Mouse (Mus musculus) urinary bladder, postnatal 36 days (tissue): ENCODE data around the gene Adam19.
"Not testable (repeated sequence)": the region's sequence is repeated elsewhere in the genome, so short reads cannot be mapped to it uniquely, and the experiment has no call there.

Source experiments
- DNase-seq, 2 experiments: peaks; one replicate each; pipeline ENCODE4 v3.0.0; 2022; ENCODE audit warnings: low spot score in 2 of 2, mixed read lengths in 1 of 2

Gene Adam19

DNA sequence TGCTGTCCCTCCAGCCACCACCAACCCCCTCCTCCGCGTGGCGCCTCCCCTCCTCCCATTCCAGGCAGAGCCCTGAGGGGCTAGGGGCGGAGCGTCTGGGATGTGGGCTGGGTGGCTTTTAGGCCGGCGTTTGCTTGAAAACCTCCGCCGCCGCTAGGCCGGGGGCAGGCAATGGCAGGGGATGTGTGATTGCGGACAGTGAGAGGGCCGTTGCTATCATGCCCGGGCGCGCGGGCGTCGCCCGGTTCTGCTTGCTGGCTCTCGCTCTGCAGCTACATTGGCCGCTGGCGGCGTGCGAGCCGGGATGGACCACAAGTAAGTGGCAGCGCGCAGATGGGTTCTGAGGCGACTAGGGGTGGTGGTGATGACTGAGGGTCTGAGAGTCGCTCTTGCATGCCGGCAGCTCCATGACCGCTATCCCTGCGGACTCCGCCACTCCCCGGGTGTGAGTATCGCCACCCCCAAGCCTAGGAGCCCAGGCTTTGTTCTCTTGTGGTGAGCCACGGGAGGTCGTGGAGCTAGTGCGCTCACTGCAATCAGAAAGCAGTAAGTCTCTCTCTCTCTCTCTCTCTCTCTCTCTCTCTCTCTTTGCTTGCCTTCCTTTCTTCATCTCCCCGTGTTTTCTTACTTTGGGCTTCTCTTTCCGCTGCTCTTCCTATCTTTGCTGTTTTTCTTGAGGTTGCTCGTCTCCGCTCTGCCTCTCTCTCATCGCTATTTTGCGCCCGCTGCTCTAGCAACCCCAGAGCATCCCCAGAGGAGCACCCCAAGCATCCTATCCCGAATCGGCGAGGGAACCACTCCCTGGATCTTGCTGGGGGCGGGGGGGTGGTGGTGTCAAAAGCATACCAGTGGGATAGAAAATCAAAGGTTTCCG, at the start of gene Adam19:
TSS of gene Adam19 (plus strand) at position 97 of the 874 bp plus-strand sequence.
- DNase-seq, result peak; percentile 43 to 55

DNA sequence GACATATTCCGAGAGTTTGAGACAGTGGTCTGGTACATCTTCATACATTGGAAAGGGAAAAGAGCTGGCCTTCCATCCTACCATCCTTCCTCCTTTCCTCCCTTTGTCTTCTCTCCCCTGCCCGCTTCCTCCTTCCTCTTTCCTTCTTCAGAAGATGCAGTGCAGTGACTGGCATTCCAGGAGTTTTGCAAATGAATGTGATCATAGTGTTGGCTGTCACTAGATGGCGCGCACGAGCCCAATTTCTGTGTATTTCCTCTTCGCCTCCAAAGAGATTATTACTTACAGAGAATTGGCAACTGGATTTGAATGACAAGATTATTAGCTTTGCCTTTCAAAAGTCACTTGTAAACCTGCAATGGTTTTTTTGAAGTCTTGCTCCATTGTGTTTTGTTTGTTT, 39.7 kb upstream of the Adam19 start:
- peak; percentile 52 to 60 for DNase-seq

DNA sequence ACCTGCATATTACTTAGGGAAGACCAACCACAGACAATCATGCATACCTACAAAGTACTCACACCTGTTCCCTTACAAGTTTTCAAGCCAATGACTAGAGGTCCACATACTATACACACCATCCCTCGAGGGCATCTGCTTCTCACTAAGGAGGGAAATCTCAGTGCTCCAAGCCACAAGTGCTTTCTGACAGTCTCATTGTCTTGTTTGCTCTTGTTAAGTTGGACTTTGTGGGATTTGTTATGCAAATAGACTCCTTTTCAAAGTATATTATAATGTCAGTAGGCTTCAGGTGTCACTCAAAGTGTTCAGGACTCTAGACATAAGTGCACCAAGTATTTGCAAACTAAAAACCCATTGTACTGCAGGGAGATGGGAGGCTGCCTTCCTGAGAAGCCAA, 35.5 kb upstream of the Adam19 start:
- no peak for DNase-seq

DNA sequence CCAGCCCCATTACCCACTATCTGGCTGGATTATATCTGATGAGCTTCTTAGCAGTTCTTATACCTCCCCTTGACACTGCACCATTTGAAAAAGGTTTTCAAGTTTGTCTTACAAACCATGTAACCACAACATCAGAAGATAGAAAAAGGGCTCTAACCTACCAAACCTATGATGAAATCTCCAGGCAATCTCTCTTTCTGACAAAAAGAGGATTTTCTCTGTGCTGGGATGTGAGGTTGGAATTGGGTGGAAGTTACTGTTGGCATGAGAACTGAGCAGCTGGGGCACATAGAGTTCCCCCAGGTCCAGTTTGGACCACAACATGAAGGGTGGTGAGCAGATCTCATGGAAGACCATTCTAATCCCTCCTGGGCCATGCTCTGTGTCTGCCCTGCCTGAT, 33.9 kb upstream of the Adam19 start:
- no peak for DNase-seq

- no peak for DNase-seq
Measured at GRCm38 (mm10) chr11:46022983-46023382, 32.8 kb upstream of the Adam19 start.

- DNase-seq, result no peak
Measured at GRCm38 (mm10) chr11:46025962-46026392, 29.8 kb upstream of the Adam19 start.

DNA sequence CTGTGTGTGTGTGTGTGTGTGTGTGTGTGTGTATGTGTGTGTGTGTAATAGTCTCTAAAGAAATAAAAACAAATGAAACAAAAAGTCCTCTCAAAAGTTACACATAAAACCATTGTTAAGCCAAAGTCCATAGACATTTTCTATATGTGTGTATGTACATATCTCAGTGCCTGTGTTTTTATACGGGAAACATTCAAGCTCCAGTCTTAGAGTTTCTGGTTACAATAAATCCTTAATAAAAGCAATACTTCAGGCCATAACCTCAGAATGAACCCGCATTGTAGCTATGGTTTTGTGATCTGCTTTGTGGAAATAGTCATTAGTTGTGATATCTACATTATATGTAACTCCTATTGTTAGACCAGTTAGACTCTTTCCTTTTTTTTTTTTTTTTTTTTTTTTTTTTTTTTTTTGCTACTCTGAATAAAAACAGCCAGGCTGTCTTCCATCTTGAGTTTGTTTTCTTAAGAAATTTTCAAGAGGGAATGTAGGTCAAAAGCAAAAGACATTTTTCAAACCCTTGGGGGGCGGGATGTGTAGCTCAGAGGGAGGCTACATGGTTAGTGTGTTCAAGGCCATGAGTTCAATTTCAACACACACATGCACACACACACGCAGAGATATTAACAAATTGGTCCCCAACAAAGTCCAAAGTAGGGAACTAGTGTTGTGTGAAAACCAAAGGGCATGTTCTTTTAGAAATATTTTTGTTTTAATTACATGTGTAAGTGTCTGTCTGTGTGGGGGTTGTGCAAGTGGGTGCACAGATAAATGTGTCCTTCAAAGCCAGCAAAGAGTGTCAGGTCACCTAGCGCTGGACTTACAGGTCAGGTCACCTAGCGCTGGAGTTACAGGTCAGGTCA, 27.6 kb upstream of the Adam19 start:
- no peak for DNase-seq

GRCm38 (mm10) chr11:46029485-46029884, 26.3 kb upstream of the Adam19 start:
- DNase-seq, result no peak

GRCm38 (mm10) chr11:46030026-46030425, 25.8 kb upstream of the Adam19 start:
- no peak for DNase-seq

DNA sequence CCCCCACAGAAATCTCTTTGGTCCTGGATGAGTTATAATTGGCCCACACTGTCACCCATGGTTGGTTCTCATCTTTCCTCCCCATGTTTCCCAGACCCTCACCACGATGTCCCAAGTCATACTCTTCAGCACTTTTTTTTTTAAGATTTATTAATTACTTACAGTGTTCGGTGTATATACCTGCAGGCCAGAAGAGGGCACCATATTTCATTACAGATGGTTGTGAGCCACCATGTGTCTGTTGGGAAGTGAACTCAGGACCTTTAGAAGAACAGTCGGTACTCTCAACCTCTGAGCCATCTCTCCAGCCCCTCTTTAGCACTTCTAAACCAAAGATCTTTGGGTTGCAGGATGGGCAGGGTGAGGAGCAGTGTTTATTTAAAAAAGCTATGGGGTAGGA, 24.3 kb upstream of the Adam19 start:
- no peak for DNase-seq

DNA sequence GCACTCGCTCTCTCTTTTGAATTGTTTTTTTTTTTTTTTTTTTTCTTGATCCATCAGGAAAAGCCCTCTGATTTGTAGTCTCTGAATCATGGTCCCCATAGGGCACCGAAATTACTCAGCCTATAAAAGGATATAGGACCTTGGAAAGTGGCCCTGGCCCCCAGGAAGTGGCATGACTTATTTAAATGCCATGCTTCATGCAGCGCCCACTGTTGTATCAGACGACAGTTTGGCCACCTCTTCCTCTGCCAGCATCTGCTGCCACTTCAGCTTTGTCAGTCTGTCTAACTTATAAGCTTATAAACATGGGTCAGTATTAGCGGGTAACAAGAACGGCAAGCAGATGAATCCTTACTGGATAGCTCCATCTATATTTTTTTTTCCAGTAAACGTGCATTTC, 22.8 kb upstream of the Adam19 start:
- DNase-seq, result no peak

DNA sequence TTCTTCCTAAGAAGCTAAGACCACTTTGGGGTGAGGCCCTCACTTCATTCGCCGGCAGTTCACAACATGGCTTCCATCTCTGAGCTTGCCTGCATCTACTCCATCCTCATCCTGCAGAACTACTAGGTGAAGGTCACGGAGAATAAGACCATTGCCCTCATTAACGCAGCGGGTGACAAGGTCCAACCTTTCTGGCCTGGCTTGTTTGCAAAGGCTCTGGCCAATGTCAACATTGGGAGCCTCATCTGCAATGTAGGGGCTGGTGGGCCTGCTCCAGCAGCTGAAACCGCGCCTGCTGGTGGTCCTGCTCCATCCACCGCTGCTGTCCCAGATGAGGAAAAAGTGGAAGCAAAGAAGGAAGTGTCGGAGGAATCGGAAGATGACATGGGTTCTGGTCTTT, 19.4 kb upstream of the Adam19 start:
- DNase-seq, result no peak

GRCm38 (mm10) chr11:46038901-46039300, 16.9 kb upstream of the Adam19 start:
- no peak for DNase-seq

DNA sequence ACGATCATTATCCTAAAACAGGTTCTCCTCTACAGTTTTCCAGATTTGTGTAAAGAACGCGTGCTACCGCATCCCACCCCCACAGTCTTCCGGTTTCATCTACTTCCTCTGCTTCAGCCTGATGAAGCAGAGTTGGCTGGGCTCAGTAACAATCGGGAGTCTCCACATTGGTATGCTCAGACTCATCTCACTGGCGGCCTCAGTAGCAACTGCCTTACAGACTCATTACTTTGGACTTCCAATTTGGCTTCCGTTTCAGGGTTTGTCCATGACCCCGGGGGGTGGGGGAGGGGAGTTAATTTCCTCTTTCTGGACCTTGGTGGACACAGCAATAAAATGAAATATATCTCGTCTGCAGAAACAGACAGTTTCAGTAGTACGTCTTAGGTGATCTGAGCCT, 16.5 kb upstream of the Adam19 start:
- DNase-seq, result no peak

- DNase-seq, result no peak
Measured at GRCm38 (mm10) chr11:46040841-46041556, 14.8 kb upstream of the Adam19 start.

GRCm38 (mm10) chr11:46041607-46042267, 14.1 kb upstream of the Adam19 start:
- no peak for DNase-seq

DNA sequence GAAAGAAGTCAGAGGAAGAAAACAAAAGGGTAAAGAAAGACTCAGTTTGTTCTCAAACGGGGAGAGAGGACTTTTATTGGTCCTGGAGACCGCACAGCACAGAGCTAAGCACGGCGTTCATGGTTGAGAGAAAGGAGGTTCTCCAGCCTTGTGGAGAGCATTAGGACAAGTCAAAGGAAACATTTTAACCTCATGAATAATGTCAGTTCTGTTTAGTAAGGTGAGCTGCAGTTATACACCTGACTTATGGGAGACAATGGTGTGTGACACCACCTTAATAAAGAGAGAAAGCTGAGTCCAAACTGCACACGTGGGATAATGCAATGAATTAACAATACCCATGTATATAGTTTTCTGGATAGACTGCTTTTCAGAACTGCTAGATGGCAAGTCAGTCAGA, 11.0 kb upstream of the Adam19 start:
- DNase-seq, result no peak

DNA sequence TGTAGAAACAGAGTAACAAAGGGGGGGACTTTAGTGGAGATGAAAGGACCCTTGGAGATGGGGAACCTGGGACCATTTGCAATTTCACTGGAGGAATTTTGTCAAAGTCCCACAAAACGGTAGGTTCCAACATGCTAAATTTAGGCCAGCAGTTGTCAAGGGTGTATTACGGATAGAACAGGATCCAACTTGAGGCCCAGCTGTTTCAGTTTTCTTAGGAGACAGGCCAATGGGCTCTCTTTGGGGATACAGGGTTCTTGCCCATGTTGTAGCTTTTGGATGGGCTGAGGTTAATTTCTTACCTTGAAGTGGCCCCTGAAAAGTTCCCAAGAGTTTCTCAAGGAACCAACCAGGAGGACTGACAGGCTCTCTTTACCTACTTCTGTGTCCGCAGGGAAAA, 8.5 kb upstream of the Adam19 start:
- DNase-seq, result no peak

DNA sequence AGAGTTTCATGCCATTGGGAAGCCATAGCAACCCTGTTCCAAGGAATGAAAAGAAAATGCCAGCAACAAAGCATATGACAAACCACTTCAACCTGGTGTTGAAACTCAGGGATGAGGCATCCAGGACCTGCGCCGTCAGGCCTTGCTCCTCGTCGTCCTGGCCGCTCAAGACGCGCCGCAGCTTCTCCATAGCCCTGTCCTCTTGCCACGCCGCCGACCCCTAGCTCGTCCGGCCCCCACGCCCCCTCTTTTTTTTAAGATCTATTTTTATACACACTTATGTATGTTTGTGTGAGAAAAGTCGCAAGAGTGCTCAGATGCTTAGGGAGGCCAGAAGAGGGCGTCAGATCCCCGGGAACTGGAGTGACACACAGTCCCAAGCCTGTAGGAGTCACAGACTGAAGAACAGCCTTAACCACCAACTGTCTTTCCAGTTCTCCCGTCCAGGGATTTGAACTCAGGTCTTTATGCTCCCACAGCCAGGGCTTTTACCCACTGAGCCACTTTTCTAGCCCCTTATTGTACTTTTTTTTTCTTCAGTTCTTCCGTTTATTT, 3.6 kb upstream of the Adam19 start, which contains the start of gene Gm12166:
TSS of gene Gm12166 (minus strand) at position 217 of the 555 bp plus-strand sequence.
- peak in 1 of 2 experiments; percentile 63 for DNase-seq

GRCm38 (mm10) chr11:46053457-46053856, 2.3 kb upstream of the Adam19 start:
- not testable (repeated sequence) for DNase-seq

GRCm38 (mm10) chr11:46054311-46054710, 1.5 kb upstream of the Adam19 start:
- no peak for DNase-seq
